Mouse (Mus musculus): ENCODE results near the gene Pabpc4. TPM values are rescaled to one million over a fixed set of nuclear protein-coding genes. Genes with fewer than 3 reads are reported as not detected.
"Not testable (repeated sequence)": the region's sequence is repeated elsewhere in the genome, so short reads cannot be mapped to it uniquely, and the experiment has no call there.

Gene Pabpc4
- polyA plus RNA-seq, 1 experiment from 2014 or later, result 35.5 TPM

DNA sequence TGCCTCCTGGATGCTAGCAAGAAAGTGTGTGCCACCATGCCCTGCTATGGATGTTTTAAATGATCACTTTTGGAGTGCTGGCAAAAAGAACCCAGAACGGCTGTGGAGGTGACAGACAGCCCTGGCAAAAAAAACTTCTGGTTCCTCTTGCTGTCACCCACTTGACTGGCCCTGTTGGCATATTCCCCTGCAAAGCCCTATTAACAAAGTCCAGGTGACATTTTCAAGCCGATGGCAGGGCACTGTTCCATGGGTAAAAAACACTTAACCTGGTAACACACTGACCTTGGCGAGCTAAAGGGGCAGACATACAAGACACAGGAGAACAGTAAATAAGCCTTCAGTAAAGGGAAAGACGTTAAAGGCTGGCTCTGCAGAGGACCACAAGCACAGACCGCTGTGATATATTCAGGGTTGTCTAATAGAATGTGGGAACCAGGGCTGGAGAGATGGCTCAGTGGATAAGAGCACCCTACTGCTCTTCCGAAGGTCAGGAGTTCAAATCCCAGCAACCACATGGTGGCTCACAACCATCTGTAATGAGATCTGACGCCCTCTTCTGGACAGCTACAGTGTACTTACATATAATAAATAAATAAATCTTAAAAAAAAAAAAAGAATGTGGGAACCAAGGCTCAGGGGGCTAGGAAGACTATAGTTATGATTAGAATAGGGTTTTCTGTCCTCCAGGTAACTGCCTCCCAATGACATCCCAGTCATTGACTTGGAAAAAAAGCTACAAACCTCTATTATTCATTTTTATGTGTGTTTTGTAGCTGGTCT, 31.7 kb downstream of the Pabpc4 start:
- Histone ChIP-seq H3K36me3 (replicated peaks) (peaks cover 94% of the 10 kb centered on the region), H3K4me3 (replicated peaks) (no peak overlapping the region), H3K4me1 (no peaks in the 10 kb centered on the region), H3K27me3 (no peaks in the 10 kb centered on the region), H3K9me3 (no peaks in the 10 kb centered on the region), H3K9ac (no peak overlapping the region), H3K27ac (no peak overlapping the region), H3K4me2 (no peak overlapping the region)
- no peak for ATAC-seq (ENCODE audit: low FRiP score)
- WGBS, result 84% methylated on average over 7 of the region's 7 CpGs

- not testable (repeated sequence) for H3K9ac ChIP-seq; H3K27ac ChIP-seq; H3K27me3 ChIP-seq; H3K4me1 ChIP-seq; H3K9me3 ChIP-seq; H3K4me2 ChIP-seq; ATAC-seq (ENCODE audit: low FRiP score); H3K4me3 ChIP-seq (replicated peaks)
- WGBS, result 89% methylated on average over 15 of the region's 15 CpGs
- H3K36me3 ChIP-seq (replicated peaks), result peaks cover 94% of the 10 kb centered on the region
Measured at GRCm38 (mm10) chr4:123295026-123295425, 32.9 kb downstream of the Pabpc4 start.

GRCm38 (mm10) chr4:123295516-123296147, 33.5 kb downstream of the Pabpc4 start:
- Histone ChIP-seq H3K36me3 (replicated peaks) (peaks cover 96% of the 10 kb centered on the region), H3K9me3 (no peaks in the 10 kb centered on the region), H3K4me2 (no peak overlapping the region), H3K4me1 (no peaks in the 10 kb centered on the region), H3K9ac (no peak overlapping the region), H3K27me3 (no peaks in the 10 kb centered on the region), H3K27ac (no peak overlapping the region), H3K4me3 (replicated peaks) (no peak overlapping the region)
- 91% methylated on average over 21 of the region's 21 CpGs for WGBS
- ATAC-seq (ENCODE audit: low FRiP score), result no peak

DNA sequence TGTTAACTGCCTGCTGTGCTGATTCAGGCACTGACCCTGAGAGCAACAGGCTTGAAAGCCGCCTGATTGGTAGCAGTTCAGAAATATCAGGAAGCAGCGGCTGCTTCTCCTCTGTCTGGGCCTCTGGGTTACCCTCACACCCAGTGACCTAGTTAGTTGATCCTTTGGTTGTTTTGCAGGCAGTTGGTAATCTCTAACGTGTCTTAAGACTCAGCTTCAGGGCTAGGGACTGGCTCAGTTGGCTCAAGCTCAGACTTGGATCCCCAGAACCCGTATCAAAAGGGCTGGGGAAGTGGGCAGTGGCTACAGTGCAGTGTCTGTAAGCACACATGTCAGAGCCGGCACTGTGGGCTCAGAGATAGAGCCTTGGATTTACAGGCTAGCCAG, 34.0 kb downstream of the Pabpc4 start:
- Histone ChIP-seq H3K9me3 (no peaks in the 10 kb centered on the region), H3K4me3 (replicated peaks) (no peak overlapping the region), H3K9ac (no peak overlapping the region), H3K27me3 (no peaks in the 10 kb centered on the region), H3K27ac (no peak overlapping the region), H3K36me3 (replicated peaks) (peaks cover 92% of the 10 kb centered on the region), H3K4me2 (no peak overlapping the region), H3K4me1 (no peaks in the 10 kb centered on the region)
- ATAC-seq (ENCODE audit: low FRiP score), result no peak
- WGBS, result 88% methylated on average over 5 of the region's 5 CpGs

DNA sequence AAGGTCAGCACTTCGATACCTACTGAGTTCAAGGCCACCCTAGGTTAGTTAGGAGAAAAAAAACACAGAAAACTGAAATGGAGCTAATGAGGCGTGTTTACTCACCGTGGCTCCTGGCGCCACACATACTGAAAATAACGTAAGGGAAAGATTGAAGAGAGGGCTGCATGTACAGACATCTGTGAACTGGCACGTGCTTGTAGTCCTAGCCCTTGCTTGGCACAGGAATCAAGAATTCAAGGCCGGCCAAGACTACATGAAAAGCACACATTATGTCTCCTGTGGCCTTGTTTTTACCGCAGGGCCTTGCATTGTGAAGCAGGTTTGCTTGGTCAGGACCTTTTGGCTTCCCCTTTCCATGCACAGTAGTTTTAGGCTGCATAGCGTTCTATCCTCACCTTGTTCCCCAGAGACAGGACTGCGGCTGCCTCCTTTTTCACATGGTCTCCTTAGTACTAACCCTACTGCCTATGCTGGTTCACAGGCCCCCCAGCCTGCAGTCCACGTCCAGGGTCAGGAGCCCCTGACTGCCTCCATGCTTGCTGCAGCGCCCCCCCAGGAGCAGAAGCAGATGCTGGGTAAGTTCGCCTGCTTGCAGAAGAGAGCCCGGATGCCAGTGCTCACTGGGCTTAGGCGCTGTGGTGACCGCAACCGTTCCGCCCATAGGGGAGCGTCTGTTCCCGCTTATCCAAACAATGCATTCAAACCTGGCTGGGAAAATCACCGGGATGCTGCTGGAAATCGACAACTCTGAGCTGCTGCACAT, 35.2 kb downstream of the Pabpc4 start:
- Histone ChIP-seq H3K4me1 (no peaks in the 10 kb centered on the region), H3K9me3 (no peaks in the 10 kb centered on the region), H3K27me3 (no peaks in the 10 kb centered on the region), H3K4me3 (replicated peaks) (no peak overlapping the region), H3K4me2 (no peak overlapping the region), H3K9ac (no peak overlapping the region), H3K36me3 (replicated peaks) (peaks cover 88% of the 10 kb centered on the region), H3K27ac (no peak overlapping the region)
- WGBS, result 91% methylated on average over 22 of the region's 22 CpGs
- no peak for ATAC-seq (ENCODE audit: low FRiP score)

- Histone ChIP-seq H3K9ac (no peak overlapping the region), H3K27me3 (no peaks in the 10 kb centered on the region), H3K27ac (no peak overlapping the region), H3K4me3 (replicated peaks) (no peak overlapping the region), H3K4me2 (no peak overlapping the region), H3K9me3 (no peaks in the 10 kb centered on the region), H3K4me1 (no peaks in the 10 kb centered on the region), H3K36me3 (replicated peaks) (peaks cover 88% of the 10 kb centered on the region)
- no peak for ATAC-seq (ENCODE audit: low FRiP score)
- WGBS, result 91% methylated on average over 4 of the region's 4 CpGs
Measured at GRCm38 (mm10) chr4:123298226-123298625, 36.1 kb downstream of the Pabpc4 start.

- no peak overlapping the region for H3K4me2 ChIP-seq
- no peaks in the 10 kb centered on the region for H3K9me3 ChIP-seq
- H3K36me3 ChIP-seq (replicated peaks), result peaks cover 88% of the 10 kb centered on the region
- no peaks in the 10 kb centered on the region for H3K27me3 ChIP-seq
- ATAC-seq (ENCODE audit: low FRiP score), result no peak
- no peaks in the 10 kb centered on the region for H3K4me1 ChIP-seq
- peak overlapping the region; percentile 56; the same call in 1 of the 2 replicates for H3K27ac ChIP-seq
- WGBS, result 95% methylated on average over 11 of the region's 11 CpGs
- no peak overlapping the region for H3K9ac ChIP-seq
- no peak overlapping the region for H3K4me3 ChIP-seq (replicated peaks)
Measured at GRCm38 (mm10) chr4:123298980-123299670, 37.0 kb downstream of the Pabpc4 start.

DNA sequence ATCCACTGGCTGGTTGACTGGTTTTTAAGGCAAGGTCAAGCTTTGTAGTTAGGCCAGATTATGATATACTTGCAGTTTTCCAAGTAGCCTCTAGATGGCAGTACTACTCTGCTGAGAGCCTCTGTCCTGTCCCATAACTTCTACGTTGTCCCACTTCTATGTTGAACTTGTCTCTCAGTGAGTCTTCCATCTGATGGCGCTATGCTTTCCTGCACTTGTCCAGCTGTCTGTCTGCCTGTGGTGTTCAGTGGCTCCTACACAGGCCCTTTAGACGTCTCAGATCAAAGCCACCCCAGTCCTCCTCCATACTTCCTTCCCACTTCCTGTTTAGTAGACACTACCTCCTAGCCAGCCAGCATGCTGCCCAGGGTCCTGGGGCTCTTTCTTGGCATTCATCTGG, 43.6 kb downstream of the Pabpc4 start:
- 33% methylated on average over 3 of the region's 3 CpGs for WGBS
- no peak for ATAC-seq (ENCODE audit: low FRiP score)
- H3K9ac ChIP-seq, result no peak overlapping the region

DNA sequence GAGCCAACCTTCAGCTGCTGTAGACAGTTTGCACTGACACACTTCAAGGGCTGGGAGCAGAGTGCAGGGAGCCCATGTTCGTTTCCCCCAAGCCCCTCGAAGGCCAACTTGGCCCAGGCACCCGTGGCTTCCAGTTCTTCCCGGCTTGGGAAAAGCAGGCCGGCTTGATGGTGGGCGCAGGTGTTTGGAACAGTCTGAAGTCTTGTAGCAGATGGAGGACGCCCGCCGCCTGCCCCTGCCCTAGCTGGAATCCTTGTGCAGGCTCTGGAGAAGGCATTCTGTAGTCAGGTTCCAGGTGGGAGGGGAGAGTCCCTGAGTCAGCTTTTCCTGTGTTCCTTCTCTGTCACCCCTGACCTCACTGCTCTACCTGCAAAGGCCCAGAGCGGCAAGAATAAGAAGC, 44.8 kb downstream of the Pabpc4 start:
- Histone ChIP-seq H3K4me1 (no peaks in the 10 kb centered on the region), H3K36me3 (replicated peaks) (peaks cover 31% of the 10 kb centered on the region), H3K9ac (no peak overlapping the region), H3K9me3 (no peaks in the 10 kb centered on the region), H3K27ac (0 out of 2 replicates have a peak overlapping the region, but pooled peaks have one; percentile 5), H3K4me2 (no peak overlapping the region), H3K27me3 (no peaks in the 10 kb centered on the region), H3K4me3 (replicated peaks) (no peak overlapping the region)
- ATAC-seq (ENCODE audit: low FRiP score), result no peak
- WGBS, result 89% methylated on average over 10 of the region's 10 CpGs

More for the DNA sequence above, 43.6 kb downstream of the Pabpc4 start:
- Histone ChIP-seq H3K27ac (no peak overlapping the region), H3K27me3 (no peaks in the 10 kb centered on the region), H3K4me1 (no peaks in the 10 kb centered on the region), H3K36me3 (replicated peaks) (peaks cover 36% of the 10 kb centered on the region), H3K4me2 (no peak overlapping the region), H3K9me3 (no peaks in the 10 kb centered on the region), H3K4me3 (replicated peaks) (no peak overlapping the region)

DNA sequence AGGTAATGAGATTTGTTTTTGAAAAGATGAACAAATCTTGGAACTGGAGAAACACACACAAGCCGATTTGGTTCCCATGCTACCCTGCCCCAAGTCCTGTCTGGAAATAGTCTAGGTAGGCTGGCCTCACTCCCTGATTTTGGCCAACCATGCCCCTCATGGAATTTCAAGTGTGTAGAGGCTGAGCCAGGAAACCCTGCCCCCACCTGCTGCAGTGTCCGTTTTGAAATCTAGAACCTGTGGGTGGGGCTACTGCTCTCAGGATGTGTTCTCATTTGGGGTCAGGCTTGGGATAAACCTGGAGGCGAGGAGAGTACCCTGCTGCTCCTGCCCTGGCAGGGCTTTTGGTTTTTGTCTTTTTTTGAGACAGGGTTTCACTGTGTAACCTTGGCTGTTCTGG, 46.1 kb downstream of the Pabpc4 start:
- Histone ChIP-seq H3K4me2 (no peak overlapping the region), H3K4me1 (no peaks in the 10 kb centered on the region), H3K27ac (no peak overlapping the region), H3K36me3 (replicated peaks) (peaks cover 18% of the 10 kb centered on the region), H3K27me3 (no peaks in the 10 kb centered on the region), H3K9me3 (no peaks in the 10 kb centered on the region), H3K9ac (no peak overlapping the region), H3K4me3 (replicated peaks) (no peak overlapping the region)
- 53% methylated on average over 3 of the region's 3 CpGs for WGBS
- ATAC-seq (ENCODE audit: low FRiP score), result no peak

DNA sequence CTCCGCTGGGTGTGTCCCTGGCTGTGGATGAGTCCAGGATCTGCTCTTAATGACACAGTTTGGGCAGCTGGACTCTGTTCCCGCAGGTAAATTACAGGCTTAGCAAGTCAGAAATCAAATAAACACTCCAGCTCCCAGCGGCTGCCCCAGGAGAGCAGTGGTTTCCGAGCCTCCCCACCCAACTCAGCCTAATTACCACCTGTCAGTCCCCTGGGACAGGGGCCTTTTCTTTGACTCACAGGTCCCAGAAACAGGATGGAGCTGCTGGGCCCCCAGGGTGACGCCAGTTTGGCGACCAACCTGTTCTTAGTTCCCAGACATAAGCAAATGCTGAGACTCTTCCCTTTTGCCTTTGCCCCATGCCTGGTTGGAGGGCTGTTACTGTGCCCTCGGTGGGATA, 49.7 kb downstream of the Pabpc4 start:
- ATAC-seq (ENCODE audit: low FRiP score), result no peak
- no peak overlapping the region for H3K4me2 ChIP-seq
- no peak overlapping the region for H3K9ac ChIP-seq
- WGBS, result 87% methylated on average over 7 of the region's 7 CpGs
- no peaks in the 10 kb centered on the region for H3K9me3 ChIP-seq
- H3K36me3 ChIP-seq (replicated peaks), result 0 out of 2 replicates have a peak, but pooled peaks cover 2% of the 10 kb centered on the region
- H3K27ac ChIP-seq, result no peak overlapping the region
- 0 out of 2 replicates have a peak, but pooled peaks cover 3% of the 10 kb centered on the region for H3K27me3 ChIP-seq
- no peak overlapping the region for H3K4me3 ChIP-seq (replicated peaks)
- no peaks in the 10 kb centered on the region for H3K4me1 ChIP-seq

DNA sequence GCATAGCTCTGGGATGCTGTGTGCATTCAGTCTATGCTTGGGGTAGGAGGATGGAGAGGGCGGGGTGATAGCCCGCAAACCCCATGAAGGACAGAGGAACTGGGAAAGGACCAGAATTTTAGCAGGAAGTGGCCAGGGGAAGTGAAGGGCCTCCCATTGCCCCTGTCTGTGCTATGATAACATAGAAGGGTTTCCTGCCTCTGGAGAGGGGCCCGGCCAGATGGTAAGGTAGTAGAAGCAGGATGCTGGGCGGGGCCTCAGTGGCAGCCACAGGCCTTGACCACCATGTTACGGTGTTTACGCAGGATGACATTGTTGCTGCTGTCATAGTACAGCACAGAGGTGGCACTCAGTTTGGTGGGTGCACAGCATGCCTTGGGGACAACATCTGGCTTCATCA, 50.9 kb downstream of the Pabpc4 start:
- no peak overlapping the region for H3K9ac ChIP-seq
- no peaks in the 10 kb centered on the region for H3K4me1 ChIP-seq
- H3K4me3 ChIP-seq (replicated peaks), result no peak overlapping the region
- no peak overlapping the region for H3K4me2 ChIP-seq
- 95% methylated on average over 6 of the region's 6 CpGs for WGBS
- H3K27me3 ChIP-seq, result 0 out of 2 replicates have a peak, but pooled peaks cover 3% of the 10 kb centered on the region
- H3K9me3 ChIP-seq, result no peaks in the 10 kb centered on the region
- H3K27ac ChIP-seq, result no peak overlapping the region
- no peaks in the 10 kb centered on the region for H3K36me3 ChIP-seq (replicated peaks)
- no peak for ATAC-seq (ENCODE audit: low FRiP score)
